In the genomic region with DNA sequence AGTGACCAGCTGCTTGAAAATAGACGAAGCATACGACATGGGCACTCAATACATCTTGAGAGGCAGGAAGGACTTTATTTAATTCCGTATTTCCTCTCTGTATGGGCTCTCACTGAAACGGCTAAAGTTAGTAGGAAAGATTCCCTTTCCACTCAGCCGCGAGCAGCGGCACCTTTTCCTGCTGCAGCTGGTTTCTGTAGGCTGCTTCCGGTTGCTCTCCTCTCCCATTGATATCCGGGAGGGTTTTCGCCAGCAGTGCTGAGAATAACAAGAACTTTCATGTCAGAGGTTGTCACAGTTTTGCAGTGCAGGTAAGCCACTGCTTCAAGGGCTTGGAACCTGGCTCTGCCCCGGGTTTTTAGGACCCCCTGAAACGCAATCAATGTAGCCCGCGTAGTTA, we compare ENCODE assay signal across 15 mouse cellular contexts.
DNase-seq lines count a peak whose midpoint lies in the region; ATAC-seq and TF ChIP-seq lines count a peak whose summit lies in the region.
"Had no signal": no experiment of that assay in that cellular context is flagged by ENCODE, and none has a peak within 500 bp of the region (broad histone marks: within the 10 kb centered on the region; RNA-seq: fewer than 3 reads in every experiment).

No protein-coding gene starts in this region.

- intact Hi-C loops in gastrocnemius, postnatal 36 days (cut with DNase I) = no loop called here

- no peak overlapping the region for H3K9ac ChIP-seq in forebrain, embryonic 13.5 days
- no peak overlapping the region for H3K9ac ChIP-seq in forebrain, embryonic 12.5 days
- H3K9ac ChIP-seq in lung, embryonic 16.5 days (ENCODE audit: low read length) = no peak overlapping the region
- H3K9ac ChIP-seq in limb, embryonic 12.5 days (replicated peaks) = no peak overlapping the region
- H3K9ac ChIP-seq in intestine, postnatal 0 days (ENCODE audit: low read depth, low read length) = no peak overlapping the region
- H3K9ac ChIP-seq: forebrain, embryonic 15.5 days; liver, embryonic 13.5 days; neural tube, embryonic 13.5 days; stomach, embryonic 15.5 days had no signal

- TF ChIP-seq CTCF in intestine, postnatal 0 days (IDR thresholded peaks at IDR 0.05; ENCODE audit: low read depth) = no peak

- DNase-seq in lung, postnatal 36 days = no peak
- peak; percentile 9 for DNase-seq in ES-CJ7 (ENCODE audit: low read depth, low spot score)
- DNase-seq in gastrocnemius, postnatal 36 days = no peak
- DNase-seq: adrenal gland, postnatal 10 days; cerebellum, adult 8-10 months; liver, embryonic 13.5 days had no signal

- no peak overlapping the region for H3K27ac ChIP-seq in forebrain, embryonic 13.5 days
- no peak overlapping the region for H3K27ac ChIP-seq in forebrain, embryonic 12.5 days
- no peak overlapping the region for H3K27ac ChIP-seq in lung, embryonic 16.5 days (ENCODE audit: low read length)
- H3K27ac ChIP-seq in limb, embryonic 12.5 days = no peak overlapping the region
- no peak overlapping the region for H3K27ac ChIP-seq in intestine, postnatal 0 days (ENCODE audit: low read depth, low read length)
- H3K27ac ChIP-seq: forebrain, embryonic 15.5 days; liver, embryonic 13.5 days; macrophage; neural tube, embryonic 13.5 days; stomach, embryonic 15.5 days had no signal

- peak; percentile 13; the same call in 1 of the 2 replicates for ATAC-seq in forebrain, embryonic 13.5 days
- no peak for ATAC-seq in forebrain, embryonic 12.5 days (ENCODE audit: low FRiP score)
- no peak for ATAC-seq in lung, embryonic 16.5 days (ENCODE audit: low read depth)
- ATAC-seq in limb, embryonic 12.5 days (ENCODE audit: insufficient number of reproducible peaks, insufficient read depth, low FRiP score, low TSS enrichment, low read depth) = 0 out of 2 replicates have a peak, but pooled peaks have one; percentile 26
- ATAC-seq in intestine, postnatal 0 days = no peak
- ATAC-seq: forebrain, embryonic 15.5 days had no signal

- no peaks in the 10 kb centered on the region for H3K9me3 ChIP-seq in forebrain, embryonic 13.5 days (replicated peaks)
- H3K9me3 ChIP-seq in forebrain, embryonic 12.5 days = no peaks in the 10 kb centered on the region
- H3K9me3 ChIP-seq in lung, embryonic 16.5 days (ENCODE audit: control insufficient read depth, low read length) = no peaks in the 10 kb centered on the region
- H3K9me3 ChIP-seq in limb, embryonic 12.5 days = no peaks in the 10 kb centered on the region
- H3K9me3 ChIP-seq in intestine, postnatal 0 days (ENCODE audit: control insufficient read depth) = no peaks in the 10 kb centered on the region
- H3K9me3 ChIP-seq: forebrain, embryonic 15.5 days; liver, embryonic 13.5 days; neural tube, embryonic 13.5 days; stomach, embryonic 15.5 days had no signal

- 72% methylated on average over 14 of the region's 14 CpGs for WGBS in forebrain, embryonic 13.5 days
- WGBS in forebrain, embryonic 12.5 days = 73% methylated on average over 14 of the region's 14 CpGs
- WGBS in lung, embryonic 16.5 days = 49% methylated on average over 14 of the region's 14 CpGs
- 64% methylated on average over 14 of the region's 14 CpGs for WGBS in limb, embryonic 12.5 days
- 64% methylated on average over 14 of the region's 14 CpGs for WGBS in intestine, postnatal 0 days

- no peak overlapping the region for H3K4me2 ChIP-seq in forebrain, embryonic 13.5 days
- H3K4me2 ChIP-seq in forebrain, embryonic 12.5 days = no peak overlapping the region
- H3K4me2 ChIP-seq in lung, embryonic 16.5 days (ENCODE audit: low read depth, low read length) = 0 out of 2 replicates have a peak overlapping the region, but pooled peaks have one; percentile 6
- H3K4me2 ChIP-seq in limb, embryonic 12.5 days = no peak overlapping the region
- no peak overlapping the region for H3K4me2 ChIP-seq in intestine, postnatal 0 days (replicated peaks; ENCODE audit: low read depth)
- H3K4me2 ChIP-seq: forebrain, embryonic 15.5 days; liver, embryonic 13.5 days; neural tube, embryonic 13.5 days; stomach, embryonic 15.5 days had no signal

- H3K4me1 ChIP-seq in forebrain, embryonic 13.5 days = 0 out of 2 replicates have a peak, but pooled peaks cover 7% of the 10 kb centered on the region
- no peaks in the 10 kb centered on the region for H3K4me1 ChIP-seq in forebrain, embryonic 12.5 days
- H3K4me1 ChIP-seq in lung, embryonic 16.5 days (replicated peaks; ENCODE audit: control insufficient read depth, insufficient read depth, low read length) = no peaks in the 10 kb centered on the region
- H3K4me1 ChIP-seq in limb, embryonic 12.5 days (replicated peaks) = 0 out of 2 replicates have a peak, but pooled peaks cover 7% of the 10 kb centered on the region
- no peaks in the 10 kb centered on the region for H3K4me1 ChIP-seq in intestine, postnatal 0 days (replicated peaks; ENCODE audit: control insufficient read depth, insufficient read depth, low read length)
- H3K4me1 ChIP-seq: forebrain, embryonic 15.5 days; liver, embryonic 13.5 days; neural tube, embryonic 13.5 days; stomach, embryonic 15.5 days had no signal

- H3K4me3 ChIP-seq in forebrain, embryonic 13.5 days = no peak overlapping the region
- no peak overlapping the region for H3K4me3 ChIP-seq in forebrain, embryonic 12.5 days (replicated peaks)
- H3K4me3 ChIP-seq in lung, embryonic 16.5 days (ENCODE audit: low read length) = no peak overlapping the region
- no peak overlapping the region for H3K4me3 ChIP-seq in limb, embryonic 12.5 days (replicated peaks)
- no peak overlapping the region for H3K4me3 ChIP-seq in intestine, postnatal 0 days (ENCODE audit: low read depth, low read length)
- H3K4me3 ChIP-seq: forebrain, embryonic 15.5 days; liver, embryonic 13.5 days; neural tube, embryonic 13.5 days; stomach, embryonic 15.5 days had no signal

- no peaks in the 10 kb centered on the region for H3K27me3 ChIP-seq in forebrain, embryonic 13.5 days
- H3K27me3 ChIP-seq in forebrain, embryonic 12.5 days = no peaks in the 10 kb centered on the region
- no peaks in the 10 kb centered on the region for H3K27me3 ChIP-seq in lung, embryonic 16.5 days (ENCODE audit: control insufficient read depth, insufficient read depth, low read depth, low read length)
- H3K27me3 ChIP-seq in limb, embryonic 12.5 days = no peaks in the 10 kb centered on the region
- H3K27me3 ChIP-seq in intestine, postnatal 0 days (replicated peaks; ENCODE audit: control insufficient read depth, insufficient read depth, low read length) = no peaks in the 10 kb centered on the region
- H3K27me3 ChIP-seq: forebrain, embryonic 15.5 days; liver, embryonic 13.5 days; neural tube, embryonic 13.5 days; stomach, embryonic 15.5 days had no signal

- H3K36me3 ChIP-seq in forebrain, embryonic 13.5 days (ENCODE audit: poor library complexity, severe bottlenecking) = no peaks in the 10 kb centered on the region
- no peaks in the 10 kb centered on the region for H3K36me3 ChIP-seq in forebrain, embryonic 12.5 days (replicated peaks)
- H3K36me3 ChIP-seq in lung, embryonic 16.5 days (ENCODE audit: control insufficient read depth, insufficient read depth, low read length) = no peaks in the 10 kb centered on the region
- no peaks in the 10 kb centered on the region for H3K36me3 ChIP-seq in limb, embryonic 12.5 days
- H3K36me3 ChIP-seq in intestine, postnatal 0 days (ENCODE audit: control insufficient read depth, insufficient read depth) = no peaks in the 10 kb centered on the region
- H3K36me3 ChIP-seq: forebrain, embryonic 15.5 days; liver, embryonic 13.5 days; neural tube, embryonic 13.5 days; stomach, embryonic 15.5 days had no signal

Comparison
In these comparisons a context has a peak if more than half of its experiments do, and no peak if none do; other contexts are left out.
1. ATAC-seq: peak in forebrain, embryonic 13.5 days (single experiment) and limb, embryonic 12.5 days (single experiment); none in forebrain, embryonic 12.5 days (single experiment), lung, embryonic 16.5 days (single experiment) and intestine, postnatal 0 days (single experiment).